Mouse (Mus musculus) cerebellum, adult 2 months (tissue): ENCODE measurements at regions not wholly inside any gene's neighbourhood (a gene's known extent, or its start where the extent isn't known, plus 50 kb on each side); places are given as distances from the start of the nearest gene placed in this dataset.

Source experiments
- DNase-seq, 2 experiments: peaks; one replicate each; pipeline ENCODE4 v3.0.0; 2021
- H3K27ac ChIP-seq: fragments of 200-500 bp; 2 replicates; pipeline ENCODE4 v1.5.1; 2012; ENCODE audit warnings: low read length, control low read depth, inconsistent platforms; ENCODE audit not compliant: insufficient read depth
- H3K27me3 ChIP-seq: fragments of 200-500 bp; 2 replicates; pipeline ENCODE4 v1.6.1; 2012; ENCODE audit warnings: inconsistent platforms, mild to moderate bottlenecking, low read length, moderate library complexity; ENCODE audit not compliant: control insufficient read depth, insufficient read depth
- H3K4me1 ChIP-seq: fragments of 200-500 bp; 2 replicates; pipeline ENCODE4 v1.6.1; 2011; ENCODE audit warnings: low read length; ENCODE audit not compliant: control insufficient read depth, insufficient read depth
- H3K4me3 ChIP-seq: fragments of 200-500 bp; replicated peaks from 2 replicates; pipeline ENCODE3; 2011; ENCODE audit warnings: mild to moderate bottlenecking, low read depth, low read length, control low read depth; ENCODE audit not compliant: insufficient read depth
- CTCF ChIP-seq: fragments of 200-500 bp; IDR thresholded peaks from 2 replicates; pipeline ENCODE4 v1.5.1; 2011; ENCODE audit warnings: low read depth, mild to moderate bottlenecking, control low read depth, low read length, moderate library complexity, borderline replicate concordance; ENCODE audit not compliant: insufficient read depth
- POLR2A ChIP-seq: fragments of 200-500 bp; IDR thresholded peaks from 2 replicates; pipeline ENCODE4 v1.6.1; 2011; ENCODE audit warnings: low read length, control low read depth, borderline replicate concordance; ENCODE audit not compliant: insufficient read depth
- WGBS: fragments of 180-500 bp; shearing (Covaris S2); methylation state at CpG from one replicate; pipeline ENCODE4 v1.1.7; 2018; 5-methylcytosine and 5-hydroxymethylcytosine counted together

DNA sequence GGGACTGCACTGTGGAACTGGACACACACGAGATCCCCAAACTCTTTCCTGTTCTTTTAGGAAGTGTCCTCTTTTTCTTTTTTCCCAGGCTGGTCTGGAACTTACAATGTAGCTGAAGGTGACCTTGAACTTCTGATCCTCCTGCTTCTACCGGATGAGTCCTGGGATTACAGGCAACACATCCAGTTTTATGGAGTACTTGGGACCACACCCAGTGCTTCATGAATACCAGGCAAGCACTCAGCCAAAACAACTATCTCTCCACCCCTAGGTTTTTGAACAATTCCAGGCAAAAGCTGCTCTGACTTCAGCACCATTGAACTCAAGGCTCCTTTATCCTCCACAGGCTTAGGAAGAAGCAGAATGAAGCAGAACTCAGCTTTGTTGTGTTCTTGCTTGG is 79.7 kb downstream of the Spesp1 start:
- 92% methylated on average over 2 of the region's 2 CpGs for WGBS
- no peak for TF ChIP-seq POLR2A
- no peak for TF ChIP-seq CTCF
- H3K27ac ChIP-seq, result no peak overlapping the region
- H3K4me3 ChIP-seq, result no peak overlapping the region
- DNase-seq, result no peak
- peaks cover 5% of the 10 kb centered on the region; the same call in 1 of the 2 replicates for H3K4me1 ChIP-seq
- no peaks in the 10 kb centered on the region for H3K27me3 ChIP-seq

DNA sequence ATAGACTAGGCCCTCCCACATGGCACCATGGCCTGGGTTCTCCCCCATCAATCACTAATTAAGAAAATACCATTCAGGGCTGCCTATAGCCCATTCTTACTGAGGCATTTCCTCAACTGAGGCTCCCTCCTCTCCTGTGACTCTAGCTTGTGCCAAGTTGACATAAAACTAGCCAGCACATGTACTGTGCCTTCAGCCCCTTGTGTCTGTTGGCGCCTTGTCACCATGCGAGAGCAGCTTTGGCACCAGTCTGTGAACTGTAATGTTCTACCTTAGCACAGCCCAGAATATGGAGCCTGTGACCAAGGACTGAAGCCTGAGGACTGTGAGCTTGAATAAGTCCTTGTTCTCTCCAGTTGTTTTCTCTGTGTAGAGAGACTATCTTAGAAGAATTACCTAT is 75.0 kb upstream of the Glce start:
- TF ChIP-seq CTCF, result no peak
- TF ChIP-seq POLR2A, result no peak
- Histone ChIP-seq H3K27ac (no peak overlapping the region), H3K4me1 (no peaks in the 10 kb centered on the region), H3K4me3 (no peak overlapping the region), H3K27me3 (no peaks in the 10 kb centered on the region)
- no peak for DNase-seq
- WGBS, result 93% methylated on average over 2 of the region's 2 CpGs

- H3K4me3 ChIP-seq, result no peak overlapping the region
- DNase-seq, result no peak
- H3K27me3 ChIP-seq, result no peaks in the 10 kb centered on the region
- H3K27ac ChIP-seq, result no peak overlapping the region
- TF ChIP-seq POLR2A, result no peak
- TF ChIP-seq CTCF, result no peak
- peaks cover 7% of the 10 kb centered on the region for H3K4me1 ChIP-seq
- WGBS, result 86% methylated on average over 6 of the region's 6 CpGs
These were observed 70.0 kb upstream of the Glce start for GRCm38 (mm10) chr9:62192424-62192892.

DNA sequence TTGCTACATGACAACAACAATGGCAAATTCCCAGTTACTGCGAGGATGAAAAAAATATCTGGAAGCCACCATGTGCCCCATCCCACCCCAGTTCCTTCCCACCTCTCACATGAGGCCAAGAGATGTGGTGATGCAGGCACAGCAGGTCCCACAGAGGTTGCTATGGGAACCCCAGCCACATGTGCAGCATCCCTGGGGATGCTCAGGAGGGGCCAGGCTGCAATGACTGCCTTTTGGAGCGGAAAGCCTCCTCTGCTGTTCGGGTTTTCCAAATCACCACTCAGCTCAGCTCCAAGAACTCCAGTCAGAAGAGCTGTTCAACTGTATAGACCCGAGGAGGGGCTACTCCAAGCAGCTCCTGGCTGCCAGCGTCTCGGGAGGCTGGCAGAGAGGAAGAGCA is 68.0 kb upstream of the Glce start:
- Histone ChIP-seq H3K27ac (no peak overlapping the region), H3K4me3 (no peak overlapping the region), H3K4me1 (peaks cover 26% of the 10 kb centered on the region), H3K27me3 (no peaks in the 10 kb centered on the region)
- 72% methylated on average over 6 of the region's 6 CpGs for WGBS
- TF ChIP-seq CTCF, result no peak
- TF ChIP-seq POLR2A, result no peak
- DNase-seq, result no peak

DNA sequence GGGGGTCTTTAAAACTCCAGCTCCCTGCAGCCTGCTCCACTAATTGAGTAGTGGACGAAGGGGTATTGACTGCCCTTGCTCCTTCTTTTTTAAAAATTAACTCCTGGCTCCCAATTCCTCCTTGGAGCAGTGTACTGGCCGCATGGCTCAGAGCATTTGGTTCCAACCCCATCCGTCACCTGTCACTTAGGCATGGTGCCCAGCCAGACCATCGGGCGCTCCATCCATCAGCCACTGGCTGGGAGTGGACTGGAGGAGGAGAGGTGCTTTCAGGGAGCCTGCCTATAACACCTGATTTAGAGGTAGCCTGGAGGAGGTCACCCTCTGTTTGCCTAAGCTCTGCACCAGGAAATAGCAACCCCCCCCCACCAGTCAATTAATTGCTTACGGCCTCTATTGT is 66.4 kb upstream of the Glce start:
- Histone ChIP-seq H3K4me3 (no peak overlapping the region), H3K4me1 (peaks cover 30% of the 10 kb centered on the region), H3K27me3 (no peaks in the 10 kb centered on the region), H3K27ac (no peak overlapping the region)
- DNase-seq, result peak; percentile 94 to 95
- TF ChIP-seq CTCF (no peak), POLR2A (no peak)
- WGBS, result 16% methylated on average over 6 of the region's 6 CpGs

GRCm38 (mm10) chr9:62188379-62188778 is 65.9 kb upstream of the Glce start:
- WGBS, result 12% methylated on average over 3 of the region's 3 CpGs
- peak in 1 of 2 experiments; percentile 92 for DNase-seq

DNA sequence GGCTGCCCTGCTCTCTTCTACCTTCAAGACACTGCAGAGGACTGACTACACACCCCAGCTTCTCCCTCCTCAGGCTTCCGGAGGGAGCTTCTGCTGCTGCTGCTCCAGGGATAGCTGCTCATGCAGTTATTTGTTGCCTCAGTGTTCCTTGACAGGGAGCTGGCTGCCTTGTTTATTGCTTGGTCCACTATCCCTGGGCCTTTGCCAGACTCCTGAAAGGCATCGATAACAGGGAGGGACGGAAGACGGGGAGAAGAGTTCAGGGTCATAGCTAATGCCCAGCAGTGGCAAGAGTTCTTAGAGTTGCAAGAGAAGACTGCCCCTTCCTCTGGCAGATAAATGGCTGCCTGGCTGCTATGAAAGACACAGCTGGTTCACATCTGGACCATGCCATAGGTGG is 64.4 kb upstream of the Glce start:
- Histone ChIP-seq H3K27me3 (no peaks in the 10 kb centered on the region), H3K27ac (no peak overlapping the region), H3K4me1 (peaks cover 30% of the 10 kb centered on the region), H3K4me3 (no peak overlapping the region)
- DNase-seq, result no peak
- TF ChIP-seq POLR2A (no peak), CTCF (no peak)
- WGBS, result 63% methylated on average over 4 of the region's 4 CpGs

More at GRCm38 (mm10) chr9:62188379-62188778, 65.9 kb upstream of the Glce start:
- Histone ChIP-seq H3K27ac (no peak overlapping the region), H3K4me1 (peaks cover 30% of the 10 kb centered on the region), H3K4me3 (no peak overlapping the region), H3K27me3 (no peaks in the 10 kb centered on the region)
- TF ChIP-seq POLR2A (no peak), CTCF (no peak)

DNA sequence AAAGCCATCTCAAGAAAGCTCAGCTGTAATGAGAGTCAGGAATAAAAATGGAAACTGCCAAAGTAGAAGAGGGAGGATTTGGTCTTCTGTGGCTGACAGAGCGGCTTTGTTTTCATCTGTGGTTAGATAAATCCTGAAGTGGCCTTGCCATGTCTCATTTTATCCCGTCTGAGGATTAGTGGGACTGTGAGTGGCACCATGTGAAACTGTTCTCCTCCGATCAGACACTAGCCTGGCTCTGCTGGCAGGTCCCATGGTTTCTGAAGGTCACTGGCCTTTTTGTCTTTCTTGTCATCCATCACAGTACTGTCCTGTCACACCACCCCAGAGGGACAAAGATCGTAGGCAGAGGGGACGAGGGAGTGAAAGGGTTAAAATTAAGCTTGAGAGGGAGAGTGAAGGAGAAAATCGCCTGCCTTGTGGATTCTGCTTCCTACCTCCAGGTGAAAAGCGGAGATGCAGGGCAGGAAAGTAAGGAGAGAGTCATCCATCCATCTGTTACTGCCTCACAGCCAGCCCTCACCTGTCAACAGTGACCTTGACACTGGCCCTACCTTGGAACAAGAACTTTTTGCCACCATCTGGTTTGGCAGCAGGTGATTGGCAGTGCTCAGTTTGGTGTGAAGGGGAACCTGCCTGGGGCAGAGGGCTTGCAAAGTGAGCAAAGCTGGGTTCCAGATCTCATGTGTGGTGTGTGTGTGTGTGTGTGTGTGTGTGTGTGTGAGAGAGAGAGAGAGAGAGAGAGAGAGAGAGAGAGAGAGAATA is 63.2 kb upstream of the Glce start:
- DNase-seq, result peak; percentile 56 to 69
- WGBS, result 50% methylated on average over 7 of the region's 7 CpGs
- Histone ChIP-seq H3K4me3 (no peak overlapping the region), H3K27me3 (no peaks in the 10 kb centered on the region), H3K4me1 (peaks cover 30% of the 10 kb centered on the region), H3K27ac (no peak overlapping the region)
- TF ChIP-seq CTCF (no peak), POLR2A (no peak)
